Mouse (Mus musculus): ENCODE results near the gene Ccdc148.
A peak's percentile ranks its signal among the peaks of the same experiment; 100 is the strongest.

Gene Ccdc148

GRCm38 (mm10) chr2:58918351-58918750 is 242.1 kb downstream of the Ccdc148 start:
- no peak for DNase-seq (ENCODE audit: low spot score in 2 of 2)

GRCm38 (mm10) chr2:58912339-58912738 is 248.1 kb downstream of the Ccdc148 start:
- no peak for DNase-seq (ENCODE audit: low spot score in 2 of 2)

DNA sequence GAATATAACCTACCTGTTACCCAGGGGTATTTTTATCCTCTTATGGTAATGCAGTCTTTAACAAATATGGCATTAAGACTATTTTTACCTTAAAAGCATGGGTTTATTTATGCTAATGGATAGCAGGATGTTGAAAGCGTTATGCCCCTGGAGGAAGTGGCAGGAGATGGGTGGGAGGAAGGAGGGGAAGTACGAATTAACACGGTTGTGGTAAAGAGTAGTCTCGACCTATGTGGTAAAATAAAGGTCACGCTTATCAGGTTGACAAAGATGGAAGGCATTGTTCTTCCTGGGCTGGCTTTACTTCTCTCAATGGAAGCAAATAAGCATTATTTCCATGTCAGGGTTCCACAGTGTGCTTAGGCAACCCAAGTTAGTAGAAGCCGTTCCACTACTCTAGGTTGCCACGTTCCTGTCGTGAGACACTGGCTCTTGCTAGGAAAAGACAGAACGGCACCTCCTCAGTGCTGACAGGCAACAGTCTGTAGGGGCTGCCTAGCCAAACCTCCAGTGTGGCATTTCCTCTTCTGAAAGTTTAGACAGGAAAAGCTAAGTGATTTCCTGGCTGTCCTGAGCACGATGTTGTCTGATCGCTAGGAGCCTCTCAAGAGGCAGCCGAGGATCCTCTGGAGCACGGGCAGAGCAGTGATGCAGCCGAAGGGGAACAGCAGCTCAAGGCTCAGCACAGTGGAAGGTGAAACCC is 253.5 kb downstream of the Ccdc148 start:
- peak; percentile 31 to 59 for DNase-seq (ENCODE audit: low spot score in 2 of 2)

- DNase-seq (ENCODE audit: low spot score in 2 of 2): no peak
Observed at GRCm38 (mm10) chr2:58905057-58905456, 255.4 kb downstream of the Ccdc148 start.

DNA sequence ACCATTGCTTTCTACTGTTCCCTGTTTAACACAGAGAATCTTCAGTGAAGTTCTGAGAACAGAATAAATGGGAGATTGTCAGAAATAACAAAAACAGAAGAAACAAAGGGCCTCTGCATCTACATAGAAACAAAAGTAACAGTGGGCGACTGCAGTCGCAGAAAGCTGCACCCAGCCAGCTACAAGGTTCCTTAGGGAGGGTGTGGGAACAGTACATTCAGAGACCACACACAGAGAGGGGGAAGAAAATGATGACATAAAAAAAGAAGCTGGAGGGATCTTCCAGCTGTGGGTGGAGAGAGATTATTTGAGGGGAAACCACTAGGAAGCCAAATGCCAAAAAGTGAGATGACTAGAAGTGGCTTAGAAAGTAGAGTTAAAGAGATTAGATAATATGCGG is 280.6 kb downstream of the Ccdc148 start:
- no peak for DNase-seq (ENCODE audit: low spot score in 2 of 2)

GRCm38 (mm10) chr2:58859134-58859533 is 301.3 kb downstream of the Ccdc148 start, which contains the start of gene Gm11099:
TSS of gene Gm11099 (plus strand) at chr2:58859434.
- DNase-seq (ENCODE audit: low spot score in 2 of 2): no peak

DNA sequence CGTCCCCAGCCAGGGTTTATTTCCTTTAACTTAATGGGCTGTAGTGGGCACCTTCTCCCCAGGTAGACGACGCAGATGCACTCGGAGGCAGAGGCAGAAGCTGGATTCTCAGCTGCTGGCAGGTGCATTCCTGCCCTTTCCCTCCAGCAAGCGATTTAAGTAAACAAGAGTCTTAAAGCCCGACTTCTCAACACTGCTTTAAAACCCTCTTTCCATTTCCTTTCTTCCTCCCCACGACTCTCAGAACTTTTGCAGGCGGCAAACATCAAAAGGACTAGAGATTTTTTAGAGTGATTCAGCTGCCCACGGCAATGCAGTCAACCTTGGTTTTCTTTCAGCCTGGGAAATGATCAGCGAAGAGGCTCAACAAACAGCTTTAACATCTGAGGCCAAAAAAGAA is 316.0 kb downstream of the Ccdc148 start:
- no peak for DNase-seq (ENCODE audit: low spot score in 2 of 2)

DNA sequence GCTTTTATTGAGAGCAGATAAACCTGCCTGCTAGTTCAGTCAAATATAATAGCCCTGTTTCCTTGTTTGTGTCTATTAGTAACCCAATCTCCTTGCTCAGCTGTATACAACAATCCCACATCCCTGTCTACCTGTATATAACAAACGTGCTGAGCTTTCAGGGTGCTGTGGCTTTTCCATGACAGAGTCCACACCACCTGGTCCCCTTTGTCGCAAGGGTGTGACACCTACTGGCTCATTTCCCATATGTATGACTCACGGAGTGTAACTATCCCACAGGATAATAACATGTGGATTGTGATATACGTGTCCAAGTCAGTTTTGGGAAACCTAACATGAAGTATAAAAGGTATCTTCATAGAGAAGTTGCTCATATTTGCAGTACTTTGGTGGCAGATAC is 318.0 kb downstream of the Ccdc148 start:
- no peak for DNase-seq (ENCODE audit: low spot score in 2 of 2)

GRCm38 (mm10) chr2:58841021-58841420 is 319.5 kb downstream of the Ccdc148 start:
- no peak for DNase-seq (ENCODE audit: low spot score in 2 of 2)

- no peak for DNase-seq (ENCODE audit: low spot score in 2 of 2)
Observed at GRCm38 (mm10) chr2:58832253-58832980, 328.1 kb downstream of the Ccdc148 start.

- no peak for DNase-seq (ENCODE audit: low spot score in 2 of 2)
Observed at GRCm38 (mm10) chr2:58829981-58830742, 330.3 kb downstream of the Ccdc148 start.

- no peak for DNase-seq (ENCODE audit: low spot score in 2 of 2)
Observed at GRCm38 (mm10) chr2:58828910-58829600, 331.4 kb downstream of the Ccdc148 start.

DNA sequence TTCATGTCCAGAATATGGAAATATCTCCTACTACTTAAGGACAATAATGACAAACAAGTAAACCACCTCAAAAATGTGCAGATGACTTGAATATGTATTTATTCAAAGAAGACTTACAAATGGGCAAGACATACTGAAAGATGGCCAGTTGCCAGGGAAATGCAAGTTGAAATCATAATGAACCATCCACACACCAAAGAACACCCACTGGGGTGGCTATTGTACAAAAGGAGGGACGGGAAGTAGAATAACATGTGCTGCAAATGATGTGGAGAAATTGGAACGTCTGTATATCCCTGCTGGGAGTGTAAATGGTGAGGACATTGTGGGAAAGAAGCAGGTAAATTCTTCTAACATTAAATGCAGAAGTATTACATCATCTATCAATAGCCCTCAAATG is 347.5 kb downstream of the Ccdc148 start:
- no peak for DNase-seq (ENCODE audit: low spot score in 2 of 2)

DNA sequence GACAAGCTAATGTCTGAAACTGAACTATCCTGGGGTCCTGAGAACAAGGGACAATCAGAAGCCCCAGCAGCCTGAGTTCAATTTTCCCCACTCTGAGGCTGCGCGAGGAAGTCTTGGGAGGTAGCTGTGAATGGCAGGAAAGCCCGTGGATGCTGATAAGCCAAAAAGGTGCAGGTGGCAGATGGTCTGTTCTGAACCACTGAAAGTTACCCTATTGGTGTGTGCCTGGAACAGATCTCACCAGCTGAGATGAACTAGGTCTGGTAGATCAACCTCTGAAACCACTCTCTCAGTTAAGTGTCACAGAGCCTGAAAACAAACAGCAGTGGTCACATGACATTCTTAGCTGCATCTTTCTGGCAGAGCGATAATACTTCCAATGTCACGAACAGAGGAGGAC is 360.9 kb downstream of the Ccdc148 start:
- DNase-seq (ENCODE audit: low spot score in 2 of 2): no peak

DNA sequence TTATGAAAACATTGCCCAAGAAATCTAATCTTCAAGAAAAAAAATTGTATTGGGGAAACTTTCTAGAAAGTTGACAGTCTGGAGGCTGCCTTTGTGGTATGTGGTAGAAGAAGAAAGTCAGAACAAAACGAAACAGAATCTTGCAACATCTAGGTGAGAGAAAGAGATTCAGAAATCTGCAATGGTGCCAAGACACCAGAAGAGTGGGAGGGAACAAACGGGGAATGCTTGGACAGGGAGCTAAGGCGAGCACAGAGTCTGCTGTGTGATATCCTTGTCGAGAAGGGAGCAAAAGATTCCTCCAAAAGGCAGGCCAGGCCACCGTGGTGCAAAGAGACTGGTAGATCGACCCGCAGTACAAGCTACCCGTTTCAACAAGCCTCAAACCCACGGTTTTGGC is 361.4 kb downstream of the Ccdc148 start:
- DNase-seq (ENCODE audit: low spot score in 2 of 2): no peak

DNA sequence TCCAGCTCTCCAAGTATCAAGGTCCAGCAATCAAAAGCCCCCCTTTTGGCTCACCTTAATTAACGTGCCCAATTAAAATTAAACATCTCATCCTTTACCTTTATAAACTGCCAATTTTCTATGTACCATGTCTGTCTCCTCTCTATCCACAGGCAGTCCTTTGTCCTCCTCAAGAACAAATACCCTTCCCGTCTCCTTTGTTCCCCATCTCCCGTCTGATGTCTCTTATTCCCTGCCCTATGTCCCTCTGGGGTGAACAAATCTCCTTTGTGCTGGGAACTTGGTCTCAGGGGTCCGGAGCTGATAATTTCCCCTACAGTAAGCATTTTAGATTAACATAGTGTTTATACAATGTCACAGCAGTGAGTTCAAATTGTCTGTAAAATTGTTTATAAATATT is 363.0 kb downstream of the Ccdc148 start:
- no peak for DNase-seq (ENCODE audit: low spot score in 2 of 2)

DNA sequence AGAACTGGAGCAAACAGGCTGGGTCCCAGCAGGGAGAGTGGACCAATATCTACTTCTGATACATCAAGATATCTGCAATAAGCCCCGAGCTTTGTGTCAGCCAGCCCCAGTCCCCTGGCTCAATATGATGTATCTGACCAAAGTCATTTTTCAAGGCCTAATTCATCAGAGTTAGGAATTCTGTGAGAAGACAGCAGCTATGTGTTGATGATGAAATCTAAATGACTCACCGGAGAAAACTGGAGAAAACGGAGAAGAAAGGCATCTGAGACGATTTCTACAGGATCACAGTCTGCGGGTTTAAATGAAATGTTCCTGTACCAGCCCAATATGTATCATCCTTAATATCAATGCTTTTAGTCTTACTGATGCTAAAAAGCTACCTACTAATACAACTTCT is 365.1 kb downstream of the Ccdc148 start:
- DNase-seq (ENCODE audit: low spot score in 2 of 2): no peak

DNA sequence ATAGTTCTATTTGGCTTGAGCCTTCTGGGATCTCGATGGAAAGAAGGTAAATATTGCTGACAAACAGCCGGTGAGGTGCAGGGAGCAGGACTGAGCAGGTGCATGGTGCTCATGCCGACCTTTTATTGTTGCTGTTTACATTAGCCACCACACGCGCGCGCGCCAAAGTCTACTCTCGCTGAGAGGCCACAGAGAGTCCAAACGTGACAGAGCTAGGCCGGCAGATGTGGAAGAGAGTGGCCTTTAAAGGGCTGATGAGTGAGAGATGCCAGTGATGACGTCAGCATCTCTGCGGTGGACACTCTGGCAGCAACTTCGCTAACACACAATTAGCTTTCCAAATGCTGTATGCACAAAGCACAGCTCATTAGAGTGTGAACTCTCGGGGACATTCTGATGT is 366.0 kb downstream of the Ccdc148 start:
- DNase-seq (ENCODE audit: low spot score in 2 of 2): no peak

GRCm38 (mm10) chr2:58790361-58790760 is 370.1 kb downstream of the Ccdc148 start:
- DNase-seq (ENCODE audit: low spot score in 2 of 2): no peak

DNA sequence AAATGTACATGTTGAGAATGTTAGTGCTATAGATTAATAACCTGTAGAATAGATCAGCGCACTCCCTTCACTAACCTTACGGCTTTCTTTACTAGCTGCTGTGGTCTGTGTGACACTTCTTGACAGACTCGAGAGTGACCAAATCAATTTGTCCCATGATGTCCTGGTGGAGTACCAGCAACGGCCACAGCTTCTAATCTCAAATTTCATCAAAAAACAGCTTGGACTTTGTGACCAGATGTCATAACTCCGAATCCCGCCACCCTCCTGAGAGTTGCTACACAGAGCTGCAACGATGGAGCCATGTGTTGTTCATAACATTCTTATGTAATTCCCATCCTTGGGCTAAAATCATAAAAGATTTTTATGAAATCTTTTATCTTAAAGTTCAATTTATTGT is 370.5 kb downstream of the Ccdc148 start:
- no peak for DNase-seq (ENCODE audit: low spot score in 2 of 2)

GRCm38 (mm10) chr2:58787360-58787759 is 373.1 kb downstream of the Ccdc148 start:
- DNase-seq (ENCODE audit: low spot score in 2 of 2): no peak

GRCm38 (mm10) chr2:58786681-58787080 is 373.8 kb downstream of the Ccdc148 start:
- DNase-seq (ENCODE audit: low spot score in 2 of 2): no peak
